Mouse (Mus musculus) CH12.LX (cell line): Measurements from ENCODE around the gene Xkr7.

Experiments
- CTCF ChIP-seq, 2 experiments: IDR thresholded peaks in 1 of 2; conservative IDR thresholded peaks in 1 of 2; 2 replicates each; pipeline ENCODE4 v1.5.1; 2011 to 2012; ENCODE audit warnings: low read depth in 2 of 2, low read length in 2 of 2, improper control_type of control experiment in 1 of 2, inconsistent platforms in 1 of 2, mild to moderate bottlenecking in 1 of 2, moderate library complexity in 1 of 2
- E2F4 ChIP-seq: IDR thresholded peaks from 2 replicates; pipeline ENCODE4 v1.6.1; 2011; ENCODE audit warnings: low read depth, low read length, improper control_type of control experiment; ENCODE audit not compliant: insufficient replicate concordance
- HCFC1 ChIP-seq: IDR thresholded peaks from 2 replicates; pipeline ENCODE4 v1.6.1; 2012; ENCODE audit warnings: low read depth, mild to moderate bottlenecking, inconsistent platforms, low read length, improper control_type of control experiment
- IRF4 ChIP-seq: IDR thresholded peaks from 2 replicates; pipeline ENCODE4 v1.6.1; 2014; ENCODE audit warnings: low read depth, mild to moderate bottlenecking, inconsistent platforms, low read length, improper control_type of control experiment
- MYC ChIP-seq: IDR thresholded peaks from 2 replicates; pipeline ENCODE4 v1.6.1; 2011; ENCODE audit warnings: low read depth, mild to moderate bottlenecking, improper control_type of control experiment, low read length
- POLR2A ChIP-seq: IDR thresholded peaks from 2 replicates; pipeline ENCODE4 v1.6.1; 2011; ENCODE audit warnings: low read depth, mild to moderate bottlenecking, improper control_type of control experiment, low read length
- RAD21 ChIP-seq: IDR thresholded peaks from 2 replicates; pipeline ENCODE4 v1.6.1; 2011; ENCODE audit warnings: low read depth, mild to moderate bottlenecking, low read length, improper control_type of control experiment, moderate library complexity
- SIN3A ChIP-seq: IDR thresholded peaks from 2 replicates; pipeline ENCODE4 v1.6.1; 2012; ENCODE audit warnings: low read length, improper control_type of control experiment, inconsistent platforms
- SMC3 ChIP-seq: IDR thresholded peaks from 2 replicates; pipeline ENCODE4 v1.6.1; 2011; ENCODE audit warnings: low read depth, low read length, improper control_type of control experiment
- ZC3H11A ChIP-seq: IDR thresholded peaks from 2 replicates; pipeline ENCODE4 v1.6.1; 2012; ENCODE audit warnings: low read depth, mild to moderate bottlenecking, inconsistent platforms, low read length, improper control_type of control experiment
- ZNF384 ChIP-seq: IDR thresholded peaks from 2 replicates; pipeline ENCODE4 v1.6.1; 2012; ENCODE audit warnings: low read depth, low read length, improper control_type of control experiment, inconsistent platforms

- TF ChIP-seq MYC (no peak), SIN3A (no peak), CTCF (conservative IDR thresholded peaks at IDR 0.05 in 1 of 2, IDR thresholded peaks at IDR 0.05 in 1 of 2; ENCODE audit: low read depth in 2 of 2, low read length in 2 of 2) (no peak), POLR2A (no peak), SMC3 (no peak), ZNF384 (no peak), HCFC1 (no peak), RAD21 (no peak), ZC3H11A (no peak), IRF4 (no peak), E2F4 (no peak)
Observed at GRCm38 (mm10) chr2:153015804-153016203, 15.8 kb upstream of the Xkr7 start.
